Mouse (Mus musculus): Measurements from ENCODE around the gene Fcrlb.

DNA sequence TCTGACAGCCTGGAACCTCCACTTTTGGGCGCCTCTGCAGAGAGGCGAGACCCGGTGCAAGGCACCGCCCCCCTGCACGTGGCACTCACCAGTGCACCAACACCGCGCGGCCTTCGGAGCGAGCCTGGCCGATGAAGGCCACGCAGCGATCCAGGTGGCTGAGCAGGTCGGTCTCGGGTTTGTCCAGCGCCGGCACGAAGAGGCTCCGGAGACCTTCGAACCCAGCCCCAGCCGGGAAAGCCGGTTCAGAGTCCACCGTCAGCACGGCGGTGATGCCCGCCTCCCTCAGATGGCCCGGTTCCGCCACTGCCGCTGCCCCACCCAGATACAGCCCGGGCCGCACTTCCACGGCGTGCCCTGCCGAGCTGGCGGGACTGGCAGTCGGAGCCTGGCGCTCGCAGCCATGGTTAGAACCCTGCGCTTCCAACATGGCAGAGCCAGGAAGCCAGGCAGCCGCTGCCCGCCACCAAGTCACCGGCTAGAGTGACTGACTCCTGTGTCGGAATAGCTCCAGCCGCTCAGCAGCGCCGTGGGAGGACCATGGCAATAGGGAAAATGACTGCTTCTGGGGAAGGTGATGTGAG lies 27.7 kb downstream of the Fcrlb start, which contains the start of the genes Gm26620 and Dusp12:
- TF ChIP-seq CTCF (IDR thresholded peaks at IDR 0.05; ENCODE audit: control insufficient read depth, insufficient read depth, insufficient read length) (peak; percentile 86), MAX (IDR thresholded peaks at IDR 0.05) (peak; percentile 85), USF1 (IDR thresholded peaks at IDR 0.05; ENCODE audit: low read depth) (peak; percentile 16), MYOG (IDR thresholded peaks at IDR 0.05; ENCODE audit: control insufficient read depth, extremely low read depth, insufficient read length) (no peak), FOSL1 (IDR thresholded peaks at IDR 0.05; ENCODE audit: insufficient read depth, low read length, poor library complexity, severe bottlenecking) (no peak), MYOD1 (IDR thresholded peaks at IDR 0.05; ENCODE audit: control insufficient read depth, insufficient read length, low read depth) (no peak), CEBPB (IDR thresholded peaks at IDR 0.05; ENCODE audit: low read depth) (no peak)

All from C2C12 (cell line).